Comparison of ENCODE assay signal across 9 mouse cellular contexts in genomic region chrX:53976273-53977135, GRCm38 (mm10).
DNase-seq lines count a peak whose midpoint lies in the region; ATAC-seq and TF ChIP-seq lines count a peak whose summit lies in the region.
"Had no signal": no experiment of that assay in that cellular context is flagged by ENCODE, and none has a peak within 500 bp of the region (broad histone marks: within the 10 kb centered on the region; RNA-seq: fewer than 3 reads in every experiment).

No protein-coding gene starts in this region.

- H3K4me2 ChIP-seq in heart, postnatal 0 days (ENCODE audit: low read depth, low read length) = peak overlapping the region; percentile 67
- H3K4me2 ChIP-seq in embryonic facial prominence, embryonic 12.5 days (replicated peaks) = peak overlapping the region; percentile 67
- peak overlapping the region; percentile 62 for H3K4me2 ChIP-seq in intestine, postnatal 0 days (replicated peaks; ENCODE audit: low read depth)
- peak overlapping the region; percentile 67 for H3K4me2 ChIP-seq in neural tube, embryonic 13.5 days

- intact Hi-C loops in heart, postnatal 10 days (cut with DNase I) = no loop called here
- intact Hi-C loops in left cerebral cortex, postnatal 10 days (cut with DNase I) = no loop called here

- no peaks in the 10 kb centered on the region for H3K36me3 ChIP-seq in heart, postnatal 0 days (replicated peaks; ENCODE audit: control insufficient read depth, insufficient read depth, low read length)
- H3K36me3 ChIP-seq in embryonic facial prominence, embryonic 12.5 days = no peaks in the 10 kb centered on the region
- H3K36me3 ChIP-seq in intestine, postnatal 0 days (ENCODE audit: control insufficient read depth, insufficient read depth) = no peaks in the 10 kb centered on the region
- no peaks in the 10 kb centered on the region for H3K36me3 ChIP-seq in neural tube, embryonic 13.5 days

- TF ChIP-seq EP300 in heart, postnatal 0 days (IDR thresholded peaks at IDR 0.05; ENCODE audit: low read depth) = no peak

- no peak overlapping the region for H3K9ac ChIP-seq in heart, postnatal 0 days (replicated peaks; ENCODE audit: low read depth, low read length)
- H3K9ac ChIP-seq in embryonic facial prominence, embryonic 12.5 days = no peak overlapping the region
- H3K9ac ChIP-seq in intestine, postnatal 0 days (ENCODE audit: low read depth, low read length) = no peak overlapping the region
- H3K9ac ChIP-seq in neural tube, embryonic 13.5 days = no peak overlapping the region

- H3K9me3 ChIP-seq in heart, postnatal 0 days (replicated peaks; ENCODE audit: control insufficient read depth, low read length) = no peaks in the 10 kb centered on the region
- no peaks in the 10 kb centered on the region for H3K9me3 ChIP-seq in embryonic facial prominence, embryonic 12.5 days
- H3K9me3 ChIP-seq in intestine, postnatal 0 days (ENCODE audit: control insufficient read depth) = no peaks in the 10 kb centered on the region
- no peaks in the 10 kb centered on the region for H3K9me3 ChIP-seq in neural tube, embryonic 13.5 days

- WGBS in heart, postnatal 0 days = 15% methylated on average over 34 of the region's 42 CpGs
- 19% methylated on average over 35 of the region's 42 CpGs for WGBS in embryonic facial prominence, embryonic 12.5 days
- WGBS in intestine, postnatal 0 days = 15% methylated on average over 38 of the region's 42 CpGs
- WGBS in neural tube, embryonic 13.5 days = 22% methylated on average over 35 of the region's 42 CpGs

- no peaks in the 10 kb centered on the region for H3K4me1 ChIP-seq in heart, postnatal 0 days (ENCODE audit: control insufficient read depth, insufficient read depth)
- H3K4me1 ChIP-seq in embryonic facial prominence, embryonic 12.5 days = no peaks in the 10 kb centered on the region
- no peaks in the 10 kb centered on the region for H3K4me1 ChIP-seq in intestine, postnatal 0 days (replicated peaks; ENCODE audit: control insufficient read depth, insufficient read depth, low read length)
- peaks cover 17% of the 10 kb centered on the region for H3K4me1 ChIP-seq in neural tube, embryonic 13.5 days (replicated peaks)

- H3K27me3 ChIP-seq in heart, postnatal 0 days (ENCODE audit: control insufficient read depth, insufficient read depth, low read length) = no peaks in the 10 kb centered on the region
- no peaks in the 10 kb centered on the region for H3K27me3 ChIP-seq in embryonic facial prominence, embryonic 12.5 days
- H3K27me3 ChIP-seq in intestine, postnatal 0 days (replicated peaks; ENCODE audit: control insufficient read depth, insufficient read depth, low read length) = no peaks in the 10 kb centered on the region
- peaks cover 25% of the 10 kb centered on the region for H3K27me3 ChIP-seq in neural tube, embryonic 13.5 days

- no peak overlapping the region for H3K27ac ChIP-seq in heart, postnatal 0 days (ENCODE audit: low read depth)
- no peak overlapping the region for H3K27ac ChIP-seq in embryonic facial prominence, embryonic 12.5 days
- no peak overlapping the region for H3K27ac ChIP-seq in intestine, postnatal 0 days (ENCODE audit: low read depth, low read length)
- H3K27ac ChIP-seq in neural tube, embryonic 13.5 days (replicated peaks) = no peak overlapping the region

- ATAC-seq in heart, postnatal 0 days (ENCODE audit: insufficient read depth, low read depth) = no peak
- ATAC-seq in embryonic facial prominence, embryonic 12.5 days (ENCODE audit: insufficient number of reproducible peaks, insufficient read depth, low FRiP score, low TSS enrichment) = no peak
- no peak for ATAC-seq in intestine, postnatal 0 days
- ATAC-seq in neural tube, embryonic 13.5 days (ENCODE audit: low read depth) = peak; percentile 50

- no peak for TF ChIP-seq CTCF in heart, postnatal 0 days (IDR thresholded peaks at IDR 0.05; ENCODE audit: low read depth)
- no peak for TF ChIP-seq CTCF in intestine, postnatal 0 days (IDR thresholded peaks at IDR 0.05; ENCODE audit: low read depth)

- DNase-seq in heart, postnatal 0 days (ENCODE audit: low spot score) = no peak
- DNase-seq in heart, postnatal 10 days = no peak
- DNase-seq in spleen, postnatal 4 days (ENCODE audit: low spot score in 2 of 2) = no peak
- no peak for DNase-seq in gastrocnemius, adult 18-20 months (ENCODE audit: low spot score)
- DNase-seq in left cerebral cortex, postnatal 10 days (ENCODE audit: extremely low spot score in 1 of 2, low spot score in 2 of 2) = no peak

- peak overlapping the region; percentile 41 for H3K4me3 ChIP-seq in heart, postnatal 0 days (ENCODE audit: low read depth, low read length)
- peak overlapping the region; percentile 37 for H3K4me3 ChIP-seq in embryonic facial prominence, embryonic 12.5 days
- peak overlapping the region; percentile 33 for H3K4me3 ChIP-seq in intestine, postnatal 0 days (ENCODE audit: low read depth, low read length)
- peak overlapping the region; percentile 38 for H3K4me3 ChIP-seq in neural tube, embryonic 13.5 days
- H3K4me3 ChIP-seq: myocyte had no signal
